Mouse (Mus musculus) thymus, postnatal 10 days (tissue): ENCODE measurements around the gene Osbpl10.
"Not testable (repeated sequence)": the region's sequence is repeated elsewhere in the genome, so short reads cannot be mapped to it uniquely, and the experiment has no call there.

Source experiments
- DNase-seq, 2 experiments: peaks; one replicate each; pipeline ENCODE4 v3.0.0; 2021; ENCODE audit warnings: low spot score in 2 of 2

Osbpl10 gene

GRCm38 (mm10) chr9:115031046-115031445 lies 52.7 kb downstream of the Osbpl10 start:
- DNase-seq, result not testable (repeated sequence)

- DNase-seq, result no peak
Observed at GRCm38 (mm10) chr9:115032786-115033185, 54.4 kb downstream of the Osbpl10 start.

- DNase-seq, result no peak
Observed at GRCm38 (mm10) chr9:115034271-115034670, 55.9 kb downstream of the Osbpl10 start.

- no peak for DNase-seq
Observed at GRCm38 (mm10) chr9:115034788-115035187, 56.4 kb downstream of the Osbpl10 start.

- no peak for DNase-seq
Observed at GRCm38 (mm10) chr9:115038215-115038614, 59.8 kb downstream of the Osbpl10 start.

GRCm38 (mm10) chr9:115038686-115039085 lies 60.3 kb downstream of the Osbpl10 start:
- no peak for DNase-seq

- DNase-seq, result no peak
Observed at GRCm38 (mm10) chr9:115039245-115039644, 60.9 kb downstream of the Osbpl10 start.

GRCm38 (mm10) chr9:115042571-115042970 lies 64.2 kb downstream of the Osbpl10 start:
- DNase-seq, result no peak

- no peak for DNase-seq
Observed at GRCm38 (mm10) chr9:115042971-115043706, 64.8 kb downstream of the Osbpl10 start.

- peak in 1 of 2 experiments; percentile 12 for DNase-seq
Observed at GRCm38 (mm10) chr9:115043881-115044770, 65.8 kb downstream of the Osbpl10 start.

GRCm38 (mm10) chr9:115045087-115045800 lies 66.9 kb downstream of the Osbpl10 start:
- DNase-seq, result no peak

- DNase-seq, result no peak
Observed at GRCm38 (mm10) chr9:115046701-115047100, 68.3 kb downstream of the Osbpl10 start.

- DNase-seq, result no peak
Observed at GRCm38 (mm10) chr9:115048340-115048739, 70.0 kb downstream of the Osbpl10 start.

GRCm38 (mm10) chr9:115048861-115049260 lies 70.5 kb downstream of the Osbpl10 start:
- no peak for DNase-seq

GRCm38 (mm10) chr9:115049981-115050720 lies 71.8 kb downstream of the Osbpl10 start:
- no peak for DNase-seq

- DNase-seq, result no peak
Observed at GRCm38 (mm10) chr9:115051976-115052375, 73.6 kb downstream of the Osbpl10 start.

GRCm38 (mm10) chr9:115053779-115054178 lies 75.4 kb downstream of the Osbpl10 start:
- no peak for DNase-seq

GRCm38 (mm10) chr9:115055041-115055830 lies 76.9 kb downstream of the Osbpl10 start:
- DNase-seq, result no peak

GRCm38 (mm10) chr9:115058806-115059205 lies 80.4 kb downstream of the Osbpl10 start:
- DNase-seq, result no peak

- no peak for DNase-seq
Observed at GRCm38 (mm10) chr9:115064834-115065233, 86.5 kb downstream of the Osbpl10 start.

- DNase-seq, result no peak
Observed at GRCm38 (mm10) chr9:115067071-115067470, 88.7 kb downstream of the Osbpl10 start.
